Mouse (Mus musculus) spleen, adult 2 months (tissue): ENCODE results near the gene Adgrl1.

Experiments used
- CTCF ChIP-seq: fragments of 200-500 bp; IDR thresholded peaks from 2 replicates; pipeline ENCODE4 v1.5.1; 2011; ENCODE audit warnings: mild to moderate bottlenecking, inconsistent platforms; ENCODE audit not compliant: insufficient read depth, insufficient read length, insufficient replicate concordance; ENCODE audit errors: extremely low read depth
- POLR2A ChIP-seq: fragments of 200-500 bp; IDR thresholded peaks from 2 replicates; pipeline ENCODE4 v1.6.1; 2011; ENCODE audit warnings: low read depth, low read length, inconsistent platforms

GRCm38 (mm10) chr8:83942446-83942845 lies 42.5 kb downstream of the Adgrl1 start:
- TF ChIP-seq CTCF = no peak
- no peak for TF ChIP-seq POLR2A
